Mouse (Mus musculus) liver, adult 2 months (tissue): ENCODE results near the gene Calm1.

Source experiments
- CTCF ChIP-seq: fragments of 200-500 bp; IDR thresholded peaks from 2 replicates; pipeline ENCODE4 v1.5.1; 2011; ENCODE audit warnings: low read depth, low read length, control low read depth
- POLR2A ChIP-seq: fragments of 200-500 bp; IDR thresholded peaks from 2 replicates; pipeline ENCODE4 v1.6.1; 2011; ENCODE audit warnings: low read length, control low read depth; ENCODE audit not compliant: insufficient read depth; ENCODE audit errors: extremely low read depth

GRCm38 (mm10) chr12:100167502-100167901, 31.7 kb upstream of the Calm1 start:
- no peak for TF ChIP-seq CTCF
- TF ChIP-seq POLR2A, result no peak
